ENCODE assay signal across 10 mouse cellular contexts in genomic region chr5:50048271-50048851, GRCm38 (mm10). TPM values are rescaled to one million over a fixed set of nuclear protein-coding genes. Genes with fewer than 3 reads are reported as not detected.
DNase-seq lines count a peak whose midpoint lies in the region; ATAC-seq lines count a peak whose summit lies in the region.
"Had no signal": no experiment of that assay in that cellular context is flagged by ENCODE, and none has a peak within 500 bp of the region (broad histone marks: within the 10 kb centered on the region; RNA-seq: fewer than 3 reads in every experiment).

No protein-coding gene starts in this region.

- no peaks in the 10 kb centered on the region; the same call in 1 of the 2 replicates for H3K36me3 ChIP-seq in kidney, embryonic 15.5 days
- H3K36me3 ChIP-seq in forebrain, embryonic 13.5 days (ENCODE audit: poor library complexity, severe bottlenecking) = no peaks in the 10 kb centered on the region
- no peaks in the 10 kb centered on the region for H3K36me3 ChIP-seq in intestine, embryonic 15.5 days
- no peaks in the 10 kb centered on the region for H3K36me3 ChIP-seq in midbrain, embryonic 16.5 days (ENCODE audit: control insufficient read depth, insufficient read depth, low read length)

- ATAC-seq in kidney, embryonic 15.5 days (replicated peaks; ENCODE audit: low FRiP score) = peak; percentile 44; the same call in 1 of the 2 replicates
- peak; percentile 48 for ATAC-seq in forebrain, embryonic 13.5 days
- ATAC-seq in intestine, embryonic 15.5 days = peak; percentile 47
- peak; percentile 34; the same call in 1 of the 2 replicates for ATAC-seq in midbrain, embryonic 16.5 days

- H3K27me3 ChIP-seq in kidney, embryonic 15.5 days = no peaks in the 10 kb centered on the region
- H3K27me3 ChIP-seq in forebrain, embryonic 13.5 days = no peaks in the 10 kb centered on the region
- no peaks in the 10 kb centered on the region for H3K27me3 ChIP-seq in intestine, embryonic 15.5 days (replicated peaks)
- H3K27me3 ChIP-seq in midbrain, embryonic 16.5 days (ENCODE audit: control insufficient read depth, insufficient read depth, low read depth, low read length) = no peaks in the 10 kb centered on the region
- H3K27me3 ChIP-seq: megakaryocyte, embryonic 14.5 days had no signal

- H3K9ac ChIP-seq in kidney, embryonic 15.5 days = no peak overlapping the region
- H3K9ac ChIP-seq in forebrain, embryonic 13.5 days = no peak overlapping the region
- H3K9ac ChIP-seq in intestine, embryonic 15.5 days = no peak overlapping the region
- H3K9ac ChIP-seq in midbrain, embryonic 16.5 days (ENCODE audit: low read depth, low read length) = no peak overlapping the region

- WGBS in kidney, embryonic 15.5 days = 42% methylated on average over 5 of the region's 5 CpGs
- 24% methylated on average over 5 of the region's 5 CpGs for WGBS in forebrain, embryonic 13.5 days
- 67% methylated on average over 5 of the region's 5 CpGs for WGBS in intestine, embryonic 15.5 days
- 34% methylated on average over 5 of the region's 5 CpGs for WGBS in midbrain, embryonic 16.5 days

- H3K27ac ChIP-seq in kidney, embryonic 15.5 days = no peak overlapping the region
- H3K27ac ChIP-seq in forebrain, embryonic 13.5 days = peak overlapping the region; percentile 7
- no peak overlapping the region for H3K27ac ChIP-seq in intestine, embryonic 15.5 days
- no peak overlapping the region for H3K27ac ChIP-seq in midbrain, embryonic 16.5 days (ENCODE audit: low read length)

- H3K4me3 ChIP-seq in kidney, embryonic 15.5 days (replicated peaks) = no peak overlapping the region
- no peak overlapping the region for H3K4me3 ChIP-seq in forebrain, embryonic 13.5 days
- no peak overlapping the region for H3K4me3 ChIP-seq in intestine, embryonic 15.5 days (replicated peaks)
- H3K4me3 ChIP-seq in midbrain, embryonic 16.5 days (ENCODE audit: low read depth, low read length) = no peak overlapping the region
- H3K4me3 ChIP-seq: megakaryocyte, embryonic 14.5 days had no signal

- H3K4me1 ChIP-seq in kidney, embryonic 15.5 days = peaks cover 46% of the 10 kb centered on the region
- peaks cover 56% of the 10 kb centered on the region for H3K4me1 ChIP-seq in forebrain, embryonic 13.5 days
- H3K4me1 ChIP-seq in intestine, embryonic 15.5 days (replicated peaks) = peaks cover 8% of the 10 kb centered on the region; the same call in 1 of the 2 replicates
- peaks cover 17% of the 10 kb centered on the region for H3K4me1 ChIP-seq in midbrain, embryonic 16.5 days (ENCODE audit: control insufficient read depth, insufficient read depth, low read length)

- intact Hi-C loops in left cerebral cortex, postnatal 4 days (cut with DNase I) = no loop called here

- no peak for DNase-seq in kidney, adult 18-20 months
- DNase-seq in left cerebral cortex, adult 8-10 months (ENCODE audit: low spot score in 2 of 2) = no peak
- DNase-seq in cerebellum, adult 9-11 months = no peak
- DNase-seq in left cerebral cortex, postnatal 4 days = no peak
- DNase-seq: spleen, adult 18-20 months had no signal

- H3K4me2 ChIP-seq in kidney, embryonic 15.5 days = no peak overlapping the region
- H3K4me2 ChIP-seq in forebrain, embryonic 13.5 days = no peak overlapping the region
- H3K4me2 ChIP-seq in intestine, embryonic 15.5 days (replicated peaks) = no peak overlapping the region
- H3K4me2 ChIP-seq in midbrain, embryonic 16.5 days (ENCODE audit: low read length) = no peak overlapping the region

- no peaks in the 10 kb centered on the region for H3K9me3 ChIP-seq in kidney, embryonic 15.5 days (replicated peaks)
- no peaks in the 10 kb centered on the region for H3K9me3 ChIP-seq in forebrain, embryonic 13.5 days (replicated peaks)
- no peaks in the 10 kb centered on the region for H3K9me3 ChIP-seq in intestine, embryonic 15.5 days
- H3K9me3 ChIP-seq in midbrain, embryonic 16.5 days (replicated peaks; ENCODE audit: control insufficient read depth, low read length, poor library complexity, severe bottlenecking) = no peaks in the 10 kb centered on the region
- H3K9me3 ChIP-seq: megakaryocyte, embryonic 14.5 days had no signal

RNA-seq across cellular contexts. Expression of gene Adgra3, which starts 10.4 kb away (rescaled TPM):
- polyA plus RNA-seq in kidney, embryonic 15.5 days (2015; fragmentation: Nextera tagmentation; extraction: Ambion mirVana) = 39.3 and 40.1 TPM in 2 replicates
- polyA plus RNA-seq in forebrain, embryonic 13.5 days (2015; fragmentation: Nextera tagmentation; extraction: Ambion mirVana) = 22.3 and 22.6 TPM in 2 replicates
- 19.3 and 19.4 TPM in 2 replicates for polyA plus RNA-seq in intestine, embryonic 15.5 days (2015; fragmentation: Nextera tagmentation; extraction: Ambion mirVana)
- 9.9 and 11.5 TPM in 2 replicates for polyA plus RNA-seq in midbrain, embryonic 16.5 days (2015; fragmentation: Nextera tagmentation; extraction: Ambion mirVana)
- total RNA-seq in left cerebral cortex, adult 8-10 months (2022) = 10 to 100 TPM; 12.8 to 24.2 (median 22.4) TPM
- total RNA-seq in left cerebral cortex, postnatal 4 days (2021) = 10 to 100 TPM; 50.5 to 53.3 TPM
